Mouse (Mus musculus) lung, postnatal 0 days (tissue): ENCODE measurements at regions not wholly inside any gene's neighbourhood (a gene's known extent, or its start where the extent isn't known, plus 50 kb on each side); places are given as distances from the start of the nearest gene placed in this dataset.

Source experiments
- CTCF ChIP-seq: IDR thresholded peaks from 2 replicates; pipeline ENCODE4 v1.5.1; 2016; ENCODE audit warnings: antibody characterized with exemption, mild to moderate bottlenecking
- EP300 ChIP-seq: IDR thresholded peaks from 2 replicates; pipeline ENCODE4 v1.6.1; 2016; ENCODE audit warnings: antibody characterized with exemption, mild to moderate bottlenecking, control low read depth

DNA sequence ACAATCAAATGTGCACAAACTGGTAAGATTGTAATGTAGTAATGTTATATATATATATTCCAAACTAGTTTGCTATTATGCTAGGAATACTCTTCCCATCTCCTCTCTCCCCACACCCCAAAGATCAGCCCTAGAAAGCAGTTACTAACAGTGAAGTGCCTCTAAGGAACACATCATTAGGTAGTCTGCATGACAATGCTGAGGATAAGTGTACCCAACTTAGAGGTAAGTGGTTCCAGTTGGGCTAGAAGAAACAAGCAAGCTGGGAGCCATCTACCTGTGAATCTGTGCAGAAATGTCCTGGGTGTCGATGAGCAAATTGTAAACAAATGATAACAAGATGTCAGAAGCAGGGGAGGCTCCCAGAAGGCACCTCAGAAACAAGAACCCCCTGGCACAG, 141.7 kb downstream of the Fam43a start:
- TF ChIP-seq CTCF (no peak), EP300 (no peak)
